Mouse (Mus musculus): ENCODE results near the gene Lmf1.

DNA sequence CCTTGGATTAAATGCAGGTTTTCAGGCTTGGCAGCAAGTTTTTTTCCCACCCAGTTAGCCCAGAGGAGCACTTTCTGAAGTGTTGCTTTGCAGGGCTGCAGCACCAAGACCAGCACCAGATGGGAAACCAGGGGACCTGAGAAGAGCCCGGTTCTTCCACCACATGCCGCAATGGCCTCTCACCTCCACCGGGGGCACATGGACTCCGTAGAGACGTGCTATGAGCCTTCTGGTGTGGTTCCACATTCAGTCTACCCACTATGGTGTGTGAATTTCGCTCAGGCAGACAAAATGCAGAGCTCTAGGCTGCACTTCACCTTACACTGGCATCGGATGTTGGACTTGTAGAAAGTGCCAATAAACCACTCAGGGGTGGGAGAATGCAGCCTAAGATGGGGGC lies 107.4 kb downstream of the Lmf1 start:
- TF ChIP-seq GATA1 (IDR thresholded peaks at IDR 0.05; ENCODE audit: borderline replicate concordance, low read length) = no peak
- TF ChIP-seq FLI1 (IDR thresholded peaks at IDR 0.05; ENCODE audit: low read length) = no peak

Measured in megakaryocyte, embryonic 14.5 days (primary cell).